Mouse (Mus musculus) CH12.LX (cell line): ENCODE measurements around the gene Prune2. TPM values are rescaled to one million over a fixed set of nuclear protein-coding genes. Genes with fewer than 3 reads are reported as not detected.

Experiments used
- DNase-seq: peaks from one replicate; pipeline ENCODE4 v3.0.0-alpha.2; 2013; ENCODE audit errors: extremely low read depth
- H3K27ac ChIP-seq: 2 replicates; pipeline ENCODE4 v1.5.1; 2012; ENCODE audit warnings: low read depth, mild to moderate bottlenecking, control low read depth, moderate library complexity; ENCODE audit not compliant: insufficient read depth
- H3K27me3 ChIP-seq: replicated peaks from 2 replicates; pipeline ENCODE3; 2012; ENCODE audit warnings: inconsistent platforms
- H3K36me3 ChIP-seq, 2 experiments: replicated peaks in 1 of 2; 2 replicates each; pipeline versions ENCODE3 to v1.6.1; 2012; ENCODE audit warnings: inconsistent platforms in 1 of 2, low read length in 1 of 2, mild to moderate bottlenecking in 1 of 2, mixed read lengths in 1 of 2, moderate library complexity in 1 of 2; ENCODE audit not compliant: control insufficient read depth in 1 of 2, insufficient read depth in 1 of 2
- H3K4me1 ChIP-seq, 2 experiments: 2 replicates each; pipeline ENCODE4 v1.6.1; 2012; ENCODE audit warnings: inconsistent platforms in 1 of 2, moderate library complexity in 1 of 2; ENCODE audit not compliant: insufficient read depth in 2 of 2, control insufficient read depth in 1 of 2
- H3K4me2 ChIP-seq: 2 replicates; pipeline ENCODE4 v1.6.1; 2012; ENCODE audit warnings: low read depth, mild to moderate bottlenecking, control low read depth; ENCODE audit not compliant: poor library complexity, insufficient read depth, severe bottlenecking
- H3K4me3 ChIP-seq, 3 experiments: fragments of 150-350 bp in 1 of 3; sonication (generic) in 1 of 3; replicated peaks in 1 of 3; 2 replicates each; pipeline versions ENCODE3 to v1.5.1; 2011 to 2012; ENCODE audit warnings: low read depth in 2 of 3, low read length in 2 of 3, mild to moderate bottlenecking in 2 of 3, moderate library complexity in 2 of 3, control low read depth in 1 of 3, improper control_type of control experiment in 1 of 3, inconsistent platforms in 1 of 3, mixed read lengths in 1 of 3; ENCODE audit not compliant: poor library complexity in 1 of 3
- H3K79me2 ChIP-seq: replicated peaks from 2 replicates; pipeline ENCODE4 v1.6.1; 2012; ENCODE audit warnings: mild to moderate bottlenecking, moderate library complexity; ENCODE audit not compliant: control insufficient read depth, poor library complexity, insufficient read depth, severe bottlenecking; ENCODE audit errors: extremely low read depth
- H3K9ac ChIP-seq: 2 replicates; pipeline ENCODE4 v1.6.1; 2012; ENCODE audit warnings: low read depth, mild to moderate bottlenecking, control low read depth, moderate library complexity; ENCODE audit not compliant: insufficient read depth
- H3K9me3 ChIP-seq: replicated peaks from 2 replicates; pipeline ENCODE3; 2012; ENCODE audit warnings: low read length, inconsistent platforms, mixed read lengths
- BHLHE40 ChIP-seq: IDR thresholded peaks from 2 replicates; pipeline ENCODE4 v1.6.1; 2011; ENCODE audit warnings: mild to moderate bottlenecking, low read depth, low read length, improper control_type of control experiment
- CHD2 ChIP-seq: IDR thresholded peaks from 2 replicates; pipeline ENCODE4 v1.6.1; 2011; ENCODE audit warnings: low read length, improper control_type of control experiment
- ELF1 ChIP-seq: IDR thresholded peaks from 2 replicates; pipeline ENCODE4 v1.6.1; 2014; ENCODE audit warnings: low read depth, mild to moderate bottlenecking, inconsistent platforms, low read length, improper control_type of control experiment
- GABPA ChIP-seq: IDR thresholded peaks from 2 replicates; pipeline ENCODE4 v1.6.1; 2012; ENCODE audit warnings: low read depth, low read length, improper control_type of control experiment, inconsistent platforms; ENCODE audit not compliant: insufficient replicate concordance
- HCFC1 ChIP-seq: IDR thresholded peaks from 2 replicates; pipeline ENCODE4 v1.6.1; 2012; ENCODE audit warnings: low read depth, mild to moderate bottlenecking, inconsistent platforms, low read length, improper control_type of control experiment
- IRF4 ChIP-seq: IDR thresholded peaks from 2 replicates; pipeline ENCODE4 v1.6.1; 2014; ENCODE audit warnings: low read depth, mild to moderate bottlenecking, inconsistent platforms, low read length, improper control_type of control experiment
- JUN ChIP-seq: IDR thresholded peaks from 2 replicates; pipeline ENCODE4 v1.6.1; 2011; ENCODE audit warnings: low read depth, mild to moderate bottlenecking, low read length, improper control_type of control experiment, moderate library complexity; ENCODE audit not compliant: insufficient read depth
- KAT2A ChIP-seq: IDR thresholded peaks from 2 replicates; pipeline ENCODE4 v1.6.1; 2012; ENCODE audit warnings: low read length, improper control_type of control experiment, inconsistent platforms; ENCODE audit not compliant: insufficient replicate concordance
- MAFK ChIP-seq: IDR thresholded peaks from 2 replicates; pipeline ENCODE4 v1.6.1; 2011; ENCODE audit warnings: low read length, improper control_type of control experiment; ENCODE audit not compliant: insufficient replicate concordance
- MAX ChIP-seq: IDR thresholded peaks from 2 replicates; pipeline ENCODE4 v1.6.1; 2011; ENCODE audit warnings: low read length, improper control_type of control experiment
- PAX5 ChIP-seq: IDR thresholded peaks from 2 replicates; pipeline ENCODE4 v1.6.1; 2012; ENCODE audit warnings: low read length, inconsistent platforms, mixed read lengths
- RCOR1 ChIP-seq: conservative IDR thresholded peaks from 2 replicates; pipeline ENCODE4 v1.6.1; 2012; ENCODE audit warnings: low read depth, mild to moderate bottlenecking, inconsistent platforms, low read length, improper control_type of control experiment
- TBP ChIP-seq: conservative IDR thresholded peaks from 2 replicates; pipeline ENCODE4 v1.6.1; 2011; ENCODE audit warnings: low read depth, low read length, improper control_type of control experiment
- UBTF ChIP-seq: IDR thresholded peaks from 2 replicates; pipeline ENCODE4 v1.6.1; 2012; ENCODE audit warnings: low read depth, mild to moderate bottlenecking, inconsistent platforms, low read length, improper control_type of control experiment, moderate library complexity
- USF1 ChIP-seq: IDR thresholded peaks from 2 replicates; pipeline ENCODE4 v1.6.1; 2014; ENCODE audit warnings: low read depth, mild to moderate bottlenecking, inconsistent platforms, low read length, improper control_type of control experiment
- ZKSCAN1 ChIP-seq: IDR thresholded peaks from 2 replicates; pipeline ENCODE4 v1.6.1; 2012; ENCODE audit warnings: low read depth, inconsistent platforms, low read length, improper control_type of control experiment, borderline replicate concordance
- ZMIZ1 ChIP-seq: IDR thresholded peaks from 2 replicates; pipeline ENCODE4 v1.6.1; 2012; ENCODE audit warnings: low read depth, mild to moderate bottlenecking, inconsistent platforms, low read length, improper control_type of control experiment
- dilution Hi-C: fragments of 300-500 bp; cut with MboI; formaldehyde crosslinking; loops from 2 replicates; pipeline ENCODE4 v1.14.3; 2020; ENCODE audit warnings: low sequenced_read_pairs; ENCODE audit not compliant: extremely low pct_unique_long_range_greater_than_20kb, extremely low pct_ligation_motif_present
- in situ Hi-C: fragments of 300-500 bp; cut with MboI; formaldehyde crosslinking; loops from 3 replicates; pipeline ENCODE4 v1.14.3; 2019; ENCODE audit warnings: low sequenced_read_pairs, low pct_ligation_motif_present, low pct_unique_long_range_greater_than_20kb, mixed read lengths
- polyA plus RNA-seq: library from polyadenylated mRNA; unstranded; fragments of >175 nt; gene quantifications from 2 replicates; pipeline ENCODE4 v1.2.1, GENCODE M21; 2012; ENCODE audit warnings: low read depth; ENCODE audit not compliant: insufficient read length
- total RNA-seq, 2 experiments: library from RNA; depleted of rRNA; stranded (reverse); fragments of 300-350 nt in 1 of 2; fragments of >200 nt in 1 of 2; gene quantifications; 2 replicates each; pipeline ENCODE4 v1.2.3; 2012 to 2014

Prune2 gene
- total and polyA plus RNA-seq, 3 experiments, result 0.04 to 1.7 (median 0.21) TPM

DNA sequence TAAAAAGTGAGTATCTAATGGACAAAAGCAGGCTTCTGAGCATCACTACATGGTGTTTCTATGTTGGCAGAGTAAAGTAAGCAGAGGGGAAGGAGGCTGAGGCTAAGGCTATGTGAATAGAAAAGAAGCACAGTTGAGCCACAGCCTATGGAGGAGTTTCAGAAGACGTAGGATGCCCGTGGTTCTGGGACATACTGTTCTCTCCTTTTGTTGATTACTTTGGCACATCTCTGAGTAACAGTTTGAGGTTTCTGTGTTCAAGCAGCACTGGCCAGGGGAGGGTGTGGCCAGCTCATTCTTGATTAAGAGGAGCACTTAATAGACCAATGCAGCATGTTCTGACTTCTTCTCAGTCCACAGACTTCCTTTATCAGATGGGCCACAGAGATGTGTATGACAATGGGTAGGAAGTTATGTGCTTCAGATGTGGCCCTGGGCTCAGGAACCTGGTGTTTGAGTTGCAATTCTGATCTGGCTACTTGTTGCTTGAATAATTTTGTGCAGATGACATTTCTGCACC is 7.1 kb upstream of the Prune2 start:
- no peaks in the 10 kb centered on the region for H3K9me3 ChIP-seq
- no peaks in the 10 kb centered on the region for H3K27me3 ChIP-seq
- no peaks in the 10 kb centered on the region for H3K79me2 ChIP-seq
- TF ChIP-seq MAFK, result no peak
- TF ChIP-seq KAT2A, result no peak
- TF ChIP-seq ELF1, result no peak
- TF ChIP-seq ZMIZ1, result no peak
- H3K36me3 ChIP-seq, result no peaks in the 10 kb centered on the region
- H3K27ac ChIP-seq, result no peak overlapping the region
- dilution Hi-C loops, result no loop called here
- no peak overlapping the region for H3K4me3 ChIP-seq
- no peak overlapping the region for H3K4me2 ChIP-seq
- in situ Hi-C loops, result no loop called here
- DNase-seq, result no peak
- H3K9ac ChIP-seq, result no peak overlapping the region
- H3K4me1 ChIP-seq, result peaks cover 0 to 9% of the 10 kb centered on the region in 2 experiments; a peak in 2 of 4 replicates

DNA sequence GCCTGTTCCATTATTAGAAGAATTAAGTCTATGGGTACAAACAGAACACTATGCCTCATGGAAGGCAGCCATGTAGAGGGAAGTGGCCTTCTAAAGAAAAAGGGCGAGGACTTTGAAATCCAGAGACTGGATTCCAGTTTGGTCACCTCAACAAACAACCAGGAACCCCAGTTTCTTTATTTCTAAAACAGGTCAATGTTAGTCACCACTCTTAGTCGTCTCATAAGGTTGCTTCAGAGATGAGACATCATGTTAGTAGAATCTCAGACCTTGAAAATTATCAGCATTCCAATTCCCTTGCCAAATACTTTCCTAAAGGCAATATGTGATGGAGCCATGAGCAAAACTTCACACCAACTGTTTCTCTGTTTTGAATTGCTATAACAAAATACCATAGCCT is 6.6 kb upstream of the Prune2 start:
- Histone ChIP-seq H3K27me3 (no peaks in the 10 kb centered on the region), H3K36me3 (no peaks in the 10 kb centered on the region), H3K27ac (no peak overlapping the region), H3K4me2 (no peak overlapping the region), H3K4me1 (peaks cover 0 to 5% of the 10 kb centered on the region in 2 experiments; a peak in 1 of 4 replicates), H3K4me3 (no peak overlapping the region), H3K79me2 (no peaks in the 10 kb centered on the region), H3K9me3 (no peaks in the 10 kb centered on the region), H3K9ac (no peak overlapping the region)
- dilution Hi-C loops, result no loop called here
- DNase-seq, result no peak
- TF ChIP-seq JUN (no peak), CHD2 (no peak), IRF4 (no peak), RCOR1 (no peak), GABPA (no peak), BHLHE40 (no peak), HCFC1 (no peak), PAX5 (no peak), UBTF (no peak), TBP (no peak), USF1 (no peak), ELF1 (no peak), ZKSCAN1 (no peak), MAFK (no peak), MAX (no peak)
- in situ Hi-C loops, result no loop called here
